Mouse (Mus musculus) testis, adult 2 months (tissue): ENCODE data around the gene Lmo2.

Experiments used
- CTCF ChIP-seq: fragments of 200-500 bp; IDR thresholded peaks from 2 replicates; pipeline ENCODE4 v1.5.1; 2012; ENCODE audit warnings: low read depth, mild to moderate bottlenecking, inconsistent platforms, low read length, moderate library complexity; ENCODE audit not compliant: control insufficient read depth, insufficient read depth, insufficient replicate concordance
- POLR2A ChIP-seq: fragments of 200-500 bp; IDR thresholded peaks from 2 replicates; pipeline ENCODE4 v1.6.1; 2012; ENCODE audit warnings: low read depth, mild to moderate bottlenecking, inconsistent platforms, low read length, moderate library complexity; ENCODE audit not compliant: control insufficient read depth

DNA sequence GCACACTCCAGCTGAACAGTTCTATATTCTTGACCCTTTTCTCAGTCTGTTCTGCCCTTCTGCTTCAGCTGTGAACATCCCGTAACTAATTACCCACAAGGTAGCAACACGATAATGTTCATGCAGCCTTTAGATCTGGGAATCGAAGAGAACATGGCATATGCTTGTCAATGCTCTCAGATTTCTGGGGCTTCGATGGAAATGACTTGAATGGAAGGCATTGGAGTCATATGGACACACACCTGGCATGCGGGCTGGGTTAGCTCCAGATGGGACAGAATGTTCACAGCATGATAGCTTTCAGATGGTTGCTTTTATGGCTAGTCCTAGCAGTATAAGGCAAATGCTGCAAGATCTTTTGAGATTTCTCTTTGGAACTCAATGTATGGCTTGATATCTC is 47.2 kb upstream of the Lmo2 start:
- no peak for TF ChIP-seq CTCF
- TF ChIP-seq POLR2A = no peak
